Mouse (Mus musculus): ENCODE results near the gene Slc5a8. TPM values are rescaled to one million over a fixed set of nuclear protein-coding genes. Genes with fewer than 3 reads are reported as not detected.

The Slc5a8 gene
- polyA plus RNA-seq (2017; shearing (Covaris generic)), result 0.05 TPM

GRCm38 (mm10) chr10:88885632-88886090 is at the start of gene Slc5a8:
Gene Slc5a8, plus strand, starts transcription at chr10:88885992.

Other genes starting within 250 kb of the Slc5a8 start
- gene Spic, start 201.0 kb upstream of the Slc5a8 start, polyA plus RNA-seq (2017; shearing (Covaris generic)), result 6.0 TPM
- 96.6 TPM for gene Arl1, start 155.1 kb upstream of the Slc5a8 start, polyA plus RNA-seq (2017; shearing (Covaris generic))
- gene Utp20, start 59.2 kb upstream of the Slc5a8 start, polyA plus RNA-seq (2017; shearing (Covaris generic)), result 26.1 TPM